Mouse (Mus musculus) activated CD4-positive, CD25-positive, alpha-beta regulatory T cell (primary cell): ENCODE results near the gene 5730480H06Rik. TPM values are rescaled to one million over a fixed set of nuclear protein-coding genes. Genes with fewer than 3 reads are reported as not detected.

Experiments used
- polyA plus RNA-seq, 2 experiments: library from polyadenylated mRNA; unstranded; fragments of 100-300 nt; shearing (Covaris generic); gene quantifications; one replicate each; pipeline ENCODE4 v1.2.1; 2017

5730480H06Rik gene
- polyA plus RNA-seq, result 10 to 100 TPM; 14.0 to 19.6 TPM

DNA sequence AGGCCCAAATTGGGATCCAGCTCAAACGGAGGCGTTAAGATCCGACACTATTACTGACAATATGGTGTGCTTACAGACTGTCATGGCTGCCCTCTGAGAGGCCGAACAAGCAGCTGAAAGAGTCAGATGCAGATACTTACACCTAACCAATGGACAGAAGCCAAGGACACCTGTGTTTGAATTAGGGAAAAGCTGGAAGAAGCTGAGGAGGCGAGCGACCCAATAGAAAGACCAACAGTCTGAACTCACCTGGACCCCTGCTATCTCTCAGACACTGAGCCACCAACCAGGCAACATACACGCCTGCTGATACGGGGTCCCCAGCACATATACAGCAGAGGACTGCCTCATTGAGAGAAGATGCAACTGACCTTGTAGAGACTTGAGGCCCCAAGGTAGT, at the start of gene 5730480H06Rik:
TSS of gene 5730480H06Rik (plus strand) at position 301 of the 400 bp plus-strand sequence.

